Mouse (Mus musculus): Measurements from ENCODE around the gene Umps.

DNA sequence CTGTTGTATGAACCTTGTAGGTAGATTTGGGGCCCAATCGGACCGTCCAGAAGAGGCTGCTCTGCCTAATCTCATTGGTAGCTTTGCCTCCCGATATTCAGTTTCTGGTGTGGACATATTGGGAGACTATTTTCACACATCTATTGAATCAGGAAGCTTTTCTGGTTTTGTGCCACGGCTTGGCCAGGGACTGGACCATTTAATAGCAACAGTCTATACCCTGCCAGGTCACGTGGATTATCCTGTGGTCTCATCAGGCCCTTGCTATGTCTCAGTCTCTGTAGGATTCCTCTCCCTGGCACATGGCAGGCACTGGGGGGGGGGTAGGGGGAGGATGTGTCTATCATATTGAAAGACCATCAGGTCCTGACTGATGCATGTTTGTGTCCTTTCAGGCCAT lies 26.7 kb downstream of the Umps start:
- TF ChIP-seq CTCF (IDR thresholded peaks at IDR 0.05; ENCODE audit: extremely low read depth, insufficient read length, insufficient replicate concordance, low read depth, low read length) (no peak), POLR2A (IDR thresholded peaks at IDR 0.05; ENCODE audit: low read depth, low read length) (no peak)

Measured in small intestine, adult 2 months (tissue).